Mouse (Mus musculus): ENCODE results near the gene Gatad2a.

GRCm38 (mm10) chr8:69902163-69903062 lies 93.8 kb downstream of the Gatad2a start, which contains the start of the genes Tssk6, Ndufa13 and Yjefn3:
- TF ChIP-seq CTCF (IDR thresholded peaks at IDR 0.05; ENCODE audit: low read depth, low read length) (no peak), TAL1 (conservative IDR thresholded peaks at IDR 0.05; ENCODE audit: low read depth, low read length) (no peak), GATA1 (IDR thresholded peaks at IDR 0.05; ENCODE audit: borderline replicate concordance, low read length) (no peak)
